Mouse (Mus musculus) ES-E14 (cell line): ENCODE measurements around the gene Cmc2. TPM values are rescaled to one million over a fixed set of nuclear protein-coding genes. Genes with fewer than 3 reads are reported as not detected.

Experiments used
- DNase-seq: peaks from one replicate; pipeline ENCODE4 v3.0.0-alpha.2; 2013; ENCODE audit warnings: low read depth, low spot score
- H3K27ac ChIP-seq: 2 replicates; pipeline ENCODE4 v1.5.1; 2012; ENCODE audit warnings: low read depth, mild to moderate bottlenecking, low read length, moderate library complexity, mixed read lengths; ENCODE audit not compliant: poor library complexity, insufficient read depth, severe bottlenecking
- H3K36me3 ChIP-seq: 2 replicates; pipeline ENCODE4 v1.6.1; 2012; ENCODE audit warnings: mild to moderate bottlenecking, low read length, moderate library complexity, mixed read lengths; ENCODE audit not compliant: control insufficient read depth, poor library complexity, insufficient read depth, severe bottlenecking
- H3K4me1 ChIP-seq, 2 experiments: fragments of 150-350 bp in 1 of 2; sonication (generic) in 1 of 2; 2 replicates each; pipeline ENCODE4 v1.6.1; 2012; ENCODE audit warnings: low read length in 2 of 2, mild to moderate bottlenecking in 1 of 2, mixed read lengths in 1 of 2; ENCODE audit not compliant: control insufficient read depth in 2 of 2, insufficient read depth in 2 of 2, poor library complexity in 1 of 2
- H3K4me3 ChIP-seq, 2 experiments: fragments of 150-350 bp in 1 of 2; sonication (generic) in 1 of 2; 2 replicates each; pipeline ENCODE4 v1.5.1; 2012; ENCODE audit warnings: low read length in 2 of 2, low read depth in 1 of 2, mild to moderate bottlenecking in 1 of 2, mixed read lengths in 1 of 2; ENCODE audit not compliant: insufficient read depth in 1 of 2, poor library complexity in 1 of 2, severe bottlenecking in 1 of 2
- H3K9ac ChIP-seq: 2 replicates; pipeline ENCODE4 v1.6.1; 2012; ENCODE audit warnings: low read depth, mild to moderate bottlenecking, low read length, mixed read lengths; ENCODE audit not compliant: poor library complexity, insufficient read depth, severe bottlenecking
- H3K9me3 ChIP-seq: fragments of 150-350 bp; sonication (generic); 2 replicates; pipeline ENCODE4 v1.6.1; 2012; ENCODE audit warnings: low read depth, mild to moderate bottlenecking, low read length; ENCODE audit not compliant: control insufficient read depth, insufficient read depth
- CHD2 ChIP-seq: IDR thresholded peaks from 2 replicates; pipeline ENCODE4 v1.6.1; 2014; ENCODE audit warnings: mild to moderate bottlenecking, low read depth, low read length, inconsistent platforms
- HCFC1 ChIP-seq: IDR thresholded peaks from 2 replicates; pipeline ENCODE4 v1.6.1; 2012; ENCODE audit warnings: low read length, inconsistent platforms, borderline replicate concordance; ENCODE audit not compliant: insufficient read depth
- MAFK ChIP-seq: IDR thresholded peaks from 2 replicates; pipeline ENCODE4 v1.6.1; 2014; ENCODE audit warnings: mild to moderate bottlenecking, low read depth, low read length, inconsistent platforms; ENCODE audit not compliant: insufficient read depth
- ZC3H11A ChIP-seq: IDR thresholded peaks from 2 replicates; pipeline ENCODE4 v1.6.1; 2012; ENCODE audit warnings: low read depth, mild to moderate bottlenecking, inconsistent platforms, low read length, borderline replicate concordance
- ZNF384 ChIP-seq: IDR thresholded peaks from 2 replicates; pipeline ENCODE4 v1.6.1; 2012; ENCODE audit warnings: low read depth, low read length, inconsistent platforms
- in situ Hi-C, 2 experiments: fragments of 600-800 bp; cut with MboI; formaldehyde crosslinking; loops; one replicate each; pipeline ENCODE4 v1.15.1; 2025; ENCODE audit warnings: low sequenced_read_pairs in 2 of 2, inconsistent platforms in 1 of 2; ENCODE audit not compliant: unreplicated experiment in 2 of 2
- total RNA-seq: library from RNA; depleted of rRNA; stranded (reverse); fragments of 300-350 nt; gene quantifications from 2 replicates; pipeline ENCODE4 v1.2.3, GENCODE M21; 2012

The Cmc2 gene
- total RNA-seq, 1 experiment: 33.4 TPM

GRCm38 (mm10) chr8:116892636-116893035, 28.6 kb downstream of the Cmc2 start:
- Histone ChIP-seq H3K9me3 (peaks cover 19% of the 10 kb centered on the region), H3K27ac (no peak overlapping the region), H3K36me3 (peaks cover 21% of the 10 kb centered on the region; the same call in 1 of the 2 replicates), H3K4me3 (no peak overlapping the region), H3K9ac (no peak overlapping the region), H3K4me1 (no peaks in the 10 kb centered on the region)
- DNase-seq: no peak
- in situ Hi-C loops: no loop called here
- TF ChIP-seq ZNF384 (no peak), ZC3H11A (no peak), HCFC1 (no peak), CHD2 (no peak), MAFK (no peak)

- no peak overlapping the region for H3K27ac ChIP-seq
- H3K4me1 ChIP-seq: no peaks in the 10 kb centered on the region
- peaks cover 19% of the 10 kb centered on the region for H3K9me3 ChIP-seq
- no peak overlapping the region for H3K9ac ChIP-seq
- H3K4me3 ChIP-seq: no peak overlapping the region
- DNase-seq: no peak
- in situ Hi-C loops: no loop called here
- peaks cover 21% of the 10 kb centered on the region; the same call in 1 of the 2 replicates for H3K36me3 ChIP-seq
- TF ChIP-seq ZNF384 (no peak), MAFK (no peak), HCFC1 (no peak), ZC3H11A (no peak), CHD2 (no peak)
Observed at GRCm38 (mm10) chr8:116892130-116892529, 29.1 kb downstream of the Cmc2 start.

GRCm38 (mm10) chr8:116891446-116891845, 29.8 kb downstream of the Cmc2 start:
- no peak for TF ChIP-seq MAFK
- TF ChIP-seq ZC3H11A: no peak
- no peak for TF ChIP-seq CHD2
- TF ChIP-seq ZNF384: no peak
- no peak for TF ChIP-seq HCFC1
- in situ Hi-C loops: no loop called here
- peaks cover 21% of the 10 kb centered on the region; the same call in 1 of the 2 replicates for H3K36me3 ChIP-seq

GRCm38 (mm10) chr8:116887813-116888212, 33.4 kb downstream of the Cmc2 start:
- Histone ChIP-seq H3K9ac (no peak overlapping the region), H3K9me3 (peaks cover 3% of the 10 kb centered on the region; the same call in 1 of the 2 replicates), H3K4me1 (no peaks in the 10 kb centered on the region), H3K36me3 (peaks cover 14% of the 10 kb centered on the region; the same call in 1 of the 2 replicates), H3K27ac (no peak overlapping the region), H3K4me3 (no peak overlapping the region)
- DNase-seq: no peak
- in situ Hi-C loops: no loop called here
- no peak for TF ChIP-seq CHD2
- no peak for TF ChIP-seq HCFC1
- TF ChIP-seq ZC3H11A: no peak
- no peak for TF ChIP-seq MAFK
- TF ChIP-seq ZNF384: no peak

More at GRCm38 (mm10) chr8:116891446-116891845, 29.8 kb downstream of the Cmc2 start:
- H3K9ac ChIP-seq: no peak overlapping the region
- H3K4me1 ChIP-seq: no peaks in the 10 kb centered on the region
- peaks cover 19% of the 10 kb centered on the region for H3K9me3 ChIP-seq
- no peak overlapping the region for H3K4me3 ChIP-seq
- H3K27ac ChIP-seq: no peak overlapping the region
- DNase-seq: no peak

GRCm38 (mm10) chr8:116881396-116881795, 39.9 kb downstream of the Cmc2 start:
- Histone ChIP-seq H3K9ac (no peak overlapping the region), H3K4me3 (no peak overlapping the region), H3K4me1 (no peaks in the 10 kb centered on the region)

More at GRCm38 (mm10) chr8:116881396-116881795, 39.9 kb downstream of the Cmc2 start:
- no peak for DNase-seq
- in situ Hi-C loops: no loop called here
- Histone ChIP-seq H3K9me3 (no peaks in the 10 kb centered on the region), H3K36me3 (no peaks in the 10 kb centered on the region), H3K27ac (no peak overlapping the region)
- TF ChIP-seq CHD2 (no peak), ZNF384 (0 out of 2 replicates have a peak, but pooled peaks have one; percentile 4), HCFC1 (no peak), ZC3H11A (no peak), MAFK (no peak)
